Mouse (Mus musculus): ENCODE data around the gene Galnt2.

Galnt2 gene

DNA sequence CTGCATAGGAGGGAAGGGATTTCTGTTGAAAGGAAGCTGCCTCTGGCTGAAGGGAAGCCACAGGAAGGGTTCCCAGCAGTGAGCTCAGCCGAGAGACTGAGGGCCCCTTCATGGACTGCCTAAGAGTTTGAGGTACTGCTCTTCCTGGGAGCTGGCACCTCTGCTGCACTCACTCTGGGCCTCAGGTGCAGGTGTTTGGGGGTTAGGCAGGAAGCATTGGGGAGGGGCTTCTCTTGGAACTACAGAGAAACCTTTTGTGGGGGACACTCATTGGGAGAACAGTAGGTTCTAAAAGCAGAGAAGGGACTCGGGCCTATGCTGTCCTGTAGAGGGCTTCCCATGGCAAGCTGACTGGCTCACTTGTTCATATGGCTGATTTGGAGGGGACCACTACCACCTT lies 3.3 kb downstream of the Galnt2 start:
- DNase-seq (ENCODE audit: low spot score) = no peak

DNA sequence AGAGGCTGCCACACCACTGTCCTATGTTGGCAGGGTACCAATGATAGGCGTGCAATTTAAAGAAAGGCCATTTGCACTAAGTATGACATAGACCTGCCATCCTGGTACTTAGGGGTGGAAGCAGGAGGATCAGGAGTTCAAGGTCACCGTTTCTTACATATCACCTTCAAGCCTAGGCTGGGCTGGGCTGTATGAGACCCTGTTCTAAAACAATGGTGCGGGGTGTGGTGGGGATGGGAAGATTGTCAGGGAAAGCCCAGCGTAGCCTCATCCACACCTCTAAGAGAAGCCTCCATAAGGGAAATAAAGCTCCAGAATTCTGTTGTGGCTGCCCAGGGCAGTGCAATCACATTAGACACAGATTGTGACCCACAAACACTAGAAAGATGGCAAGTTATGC lies 4.3 kb downstream of the Galnt2 start:
- no peak for DNase-seq (ENCODE audit: low spot score)

GRCm38 (mm10) chr8:124239350-124239749 lies 8.2 kb downstream of the Galnt2 start:
- no peak for DNase-seq (ENCODE audit: low spot score)

- DNase-seq (ENCODE audit: low spot score) = no peak
These were observed 9.7 kb downstream of the Galnt2 start for GRCm38 (mm10) chr8:124240932-124241331.

DNA sequence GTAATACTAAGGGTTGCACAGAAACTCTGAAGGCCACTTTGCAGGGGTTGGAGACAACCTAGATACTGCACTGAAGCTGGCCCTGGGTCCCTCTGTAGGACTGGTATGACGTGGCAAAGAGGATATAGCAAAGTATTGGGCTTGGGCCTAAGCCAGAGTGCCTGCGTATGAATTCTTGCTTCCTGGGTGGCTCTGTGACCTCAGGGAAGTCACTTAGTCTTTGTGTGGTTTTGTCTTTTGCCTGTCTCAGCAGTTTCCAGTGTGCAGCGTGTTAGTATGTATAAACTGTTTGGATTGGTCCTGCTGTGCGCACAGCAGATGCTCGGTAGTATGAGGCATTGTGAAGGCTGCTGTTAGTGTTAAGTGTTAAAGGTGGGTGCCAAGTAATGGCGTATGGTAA lies 11.0 kb downstream of the Galnt2 start:
- DNase-seq (ENCODE audit: low spot score) = no peak

- DNase-seq (ENCODE audit: low spot score) = no peak
These were observed 11.7 kb downstream of the Galnt2 start for GRCm38 (mm10) chr8:124242913-124243312.

GRCm38 (mm10) chr8:124247581-124247980 lies 16.4 kb downstream of the Galnt2 start:
- DNase-seq (ENCODE audit: low spot score) = no peak

DNA sequence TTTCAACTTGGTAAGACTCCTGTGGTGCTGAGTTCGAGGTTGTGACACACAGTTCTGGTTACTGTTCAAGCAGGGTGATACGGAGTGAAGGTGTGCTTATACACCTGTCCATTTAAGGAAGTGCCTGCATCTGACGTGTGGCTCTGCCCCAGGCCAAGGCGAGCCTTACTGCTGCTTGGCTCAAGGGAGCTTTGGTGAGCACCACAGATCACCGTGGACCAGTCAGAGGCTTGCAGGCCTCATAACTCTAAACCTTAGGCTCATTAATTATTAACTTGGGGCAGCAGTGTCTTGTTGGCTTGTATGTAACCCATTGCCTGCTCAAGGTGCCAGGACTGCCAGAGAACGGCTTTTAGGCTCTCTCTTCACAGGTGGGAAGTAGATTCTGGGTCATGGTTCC lies 17.5 kb downstream of the Galnt2 start:
- DNase-seq (ENCODE audit: low spot score) = no peak

DNA sequence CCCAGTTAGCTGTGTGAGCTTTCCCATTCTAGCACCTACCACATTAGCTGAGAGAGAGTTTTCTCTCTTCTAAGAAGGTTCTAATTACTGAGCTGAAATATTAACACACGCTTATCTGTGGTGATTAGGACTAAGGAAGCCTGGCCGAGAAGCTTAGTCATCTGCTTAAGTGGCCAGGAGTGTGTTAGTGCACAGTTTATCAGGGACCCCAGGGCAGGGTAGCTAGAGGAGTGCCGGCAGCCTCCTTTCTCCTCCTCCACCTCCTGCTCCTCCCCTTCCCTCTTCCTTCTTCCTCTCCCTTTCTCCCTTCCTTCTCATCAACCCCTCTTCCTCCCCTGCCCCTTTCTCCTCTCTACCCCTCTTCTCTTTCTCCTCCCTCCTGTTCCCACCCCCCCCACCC lies 19.1 kb downstream of the Galnt2 start:
- no peak for DNase-seq (ENCODE audit: low spot score)

- DNase-seq (ENCODE audit: low spot score) = no peak
These were observed 19.6 kb downstream of the Galnt2 start for GRCm38 (mm10) chr8:124250785-124251184.

DNA sequence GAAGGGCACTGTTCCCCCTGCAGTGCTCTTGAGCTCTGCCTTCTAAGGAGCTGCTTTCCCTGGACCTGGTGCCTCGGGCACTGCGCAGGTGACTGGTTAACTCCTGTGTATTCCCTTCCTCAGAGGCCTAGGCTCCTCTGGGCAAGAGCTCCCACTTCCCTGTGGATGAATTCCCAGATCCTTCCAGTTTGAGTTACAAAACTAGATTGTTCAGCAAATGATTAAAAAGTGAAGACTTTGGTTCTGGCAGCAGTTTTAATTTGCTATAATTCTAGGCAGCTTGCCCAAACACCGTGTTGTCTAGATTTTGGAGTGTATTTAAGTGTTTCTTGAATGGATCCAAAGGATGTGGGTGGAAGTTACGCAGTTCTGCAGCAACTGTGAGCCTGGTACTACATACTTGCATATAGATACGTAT lies 21.4 kb downstream of the Galnt2 start:
- DNase-seq (ENCODE audit: low spot score) = no peak

DNA sequence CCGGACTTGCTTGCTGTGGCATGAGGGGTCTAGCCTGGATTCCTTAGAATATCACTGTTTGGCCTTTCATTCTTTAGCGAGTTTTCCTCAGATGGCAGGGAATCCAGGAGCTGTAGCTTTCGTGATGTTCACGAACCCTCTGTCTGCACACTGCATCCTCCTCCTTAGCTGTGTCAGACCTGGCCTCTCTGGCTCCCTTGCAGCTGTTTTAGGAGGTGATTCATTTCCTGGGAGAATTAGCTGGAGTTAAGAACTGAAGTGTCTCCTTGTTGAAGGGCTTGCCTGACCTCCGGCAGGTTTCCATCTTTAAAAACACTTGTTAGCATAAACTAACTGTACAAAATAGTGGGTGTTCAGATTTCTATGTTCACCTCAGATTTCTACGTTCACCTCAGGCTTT lies 22.7 kb downstream of the Galnt2 start:
- DNase-seq (ENCODE audit: low spot score) = no peak

DNA sequence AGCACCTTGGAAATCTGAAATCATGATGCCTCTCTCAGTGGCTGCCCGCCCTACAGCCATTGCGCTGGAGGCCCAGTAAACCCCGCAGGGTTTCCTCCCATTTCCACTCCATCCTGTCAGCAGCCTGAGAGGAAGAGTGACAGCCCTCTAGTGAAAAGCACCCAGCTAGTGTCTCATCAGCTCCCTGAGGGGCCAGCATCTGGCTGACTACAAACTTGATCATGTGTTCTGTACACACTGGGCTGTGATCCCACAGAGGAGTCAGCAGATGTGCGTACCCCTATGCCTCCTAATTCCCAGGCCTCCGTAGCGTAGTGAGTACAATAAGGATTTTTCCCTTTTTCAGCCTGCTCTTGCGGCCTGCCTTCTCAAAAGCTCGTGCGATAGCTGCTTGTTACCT lies 25.6 kb downstream of the Galnt2 start:
- DNase-seq (ENCODE audit: low spot score) = no peak

GRCm38 (mm10) chr8:124257363-124257762 lies 26.2 kb downstream of the Galnt2 start:
- peak; percentile 56 for DNase-seq (ENCODE audit: low spot score)

DNA sequence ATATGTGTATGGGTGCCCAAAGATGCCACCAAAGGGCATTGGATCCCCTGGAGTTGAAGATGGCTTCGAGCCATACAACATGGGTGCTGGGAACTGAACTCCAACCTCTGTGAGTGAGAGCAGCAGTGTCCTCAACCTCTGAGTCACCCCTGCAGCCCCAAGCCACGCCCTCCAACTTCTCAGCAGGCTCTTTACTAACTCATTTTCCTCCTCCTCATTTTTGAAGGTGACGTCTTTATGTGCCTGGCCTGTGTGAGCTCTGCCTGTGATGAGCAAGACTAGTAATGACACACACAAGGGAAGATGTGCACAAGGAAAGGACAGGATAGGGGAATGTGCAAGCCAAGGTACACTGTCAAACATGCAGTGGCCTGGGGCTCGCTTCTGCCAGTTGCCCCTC lies 28.0 kb downstream of the Galnt2 start:
- DNase-seq (ENCODE audit: low spot score) = no peak

- DNase-seq (ENCODE audit: low spot score) = no peak
These were observed 28.7 kb downstream of the Galnt2 start for GRCm38 (mm10) chr8:124259925-124260324.

DNA sequence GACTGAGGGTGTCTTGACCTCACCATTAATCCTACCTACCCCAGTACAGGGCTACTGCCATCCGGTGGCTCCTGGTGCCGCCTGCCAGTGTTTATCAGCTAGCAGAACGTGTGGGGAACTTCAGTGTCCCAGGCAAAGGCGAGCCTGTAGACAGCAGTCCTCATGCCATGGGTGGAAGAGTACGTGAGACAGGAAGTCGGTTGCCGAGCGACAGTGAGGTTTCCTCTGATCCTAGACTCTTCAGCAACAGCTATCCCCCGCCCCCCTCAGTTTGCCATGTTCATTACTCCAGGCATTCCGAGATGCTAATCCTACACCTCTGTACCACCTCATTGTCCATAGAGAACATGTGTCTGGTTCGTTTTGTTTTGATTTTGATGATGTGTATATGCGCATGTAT lies 29.2 kb downstream of the Galnt2 start:
- no peak for DNase-seq (ENCODE audit: low spot score)

GRCm38 (mm10) chr8:124263058-124263457 lies 31.9 kb downstream of the Galnt2 start:
- DNase-seq (ENCODE audit: low spot score) = no peak

DNA sequence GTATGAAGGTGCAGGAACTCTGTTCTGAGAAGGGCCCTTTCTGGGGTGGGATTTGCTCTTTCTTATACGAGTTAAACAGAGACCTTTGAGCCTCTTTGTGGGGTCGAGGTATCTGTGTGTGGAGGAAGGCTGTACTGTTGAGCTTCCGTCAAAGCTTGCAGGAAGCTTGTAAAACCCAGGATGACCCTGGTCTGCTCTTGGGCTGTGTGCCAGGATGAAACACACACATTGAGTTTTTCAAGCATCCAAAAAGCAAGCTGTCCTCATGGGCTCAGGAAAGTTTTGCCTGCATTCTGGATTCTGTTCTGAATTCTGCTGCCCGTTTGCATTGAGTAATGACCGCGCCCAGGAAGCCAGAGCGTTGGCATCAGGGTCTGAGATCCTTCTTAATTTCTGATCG lies 32.8 kb downstream of the Galnt2 start:
- DNase-seq (ENCODE audit: low spot score) = no peak

- DNase-seq (ENCODE audit: low spot score) = no peak
These were observed 33.5 kb downstream of the Galnt2 start for GRCm38 (mm10) chr8:124264671-124265070.

DNA sequence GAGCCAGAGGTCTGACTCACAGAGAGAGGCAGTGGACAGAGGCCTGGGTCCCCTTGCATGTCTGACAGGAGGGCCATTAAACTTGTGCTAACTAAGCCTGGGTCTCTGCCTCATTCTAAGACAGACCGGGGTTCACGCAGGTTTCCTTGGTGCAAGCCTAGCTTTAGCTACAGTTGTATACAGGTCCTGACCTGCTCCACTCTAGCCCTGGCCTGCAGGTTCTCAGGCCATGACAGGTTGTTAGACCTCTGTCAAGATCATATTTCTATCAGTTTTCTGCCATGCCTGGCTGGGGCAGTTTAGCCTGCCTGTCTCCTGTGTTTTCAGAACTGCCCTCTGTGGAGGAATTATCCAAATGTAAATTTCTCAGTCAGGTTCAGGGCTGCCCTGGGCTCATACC lies 33.9 kb downstream of the Galnt2 start:
- no peak for DNase-seq (ENCODE audit: low spot score)

DNA sequence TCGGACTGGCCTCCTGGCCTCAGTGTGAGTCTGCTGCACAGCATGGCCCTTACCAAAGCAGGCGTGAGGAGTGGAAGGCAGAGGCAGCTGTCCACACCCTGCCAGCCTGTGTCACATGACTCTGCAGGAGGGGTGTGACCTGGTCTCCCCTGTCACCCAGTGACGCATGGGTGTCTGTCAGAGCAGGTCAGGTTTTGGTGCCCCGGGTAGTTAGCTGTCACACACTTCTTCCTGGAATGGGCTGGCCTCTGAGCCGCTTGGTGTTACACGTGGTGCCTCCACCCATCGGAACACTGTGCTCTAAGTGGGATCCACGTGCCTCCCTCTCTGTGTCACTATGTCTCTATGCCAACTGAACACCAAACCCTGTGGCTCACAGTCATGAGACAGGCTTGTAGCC lies 34.6 kb downstream of the Galnt2 start:
- DNase-seq (ENCODE audit: low spot score) = no peak

- DNase-seq (ENCODE audit: low spot score) = no peak
These were observed 36.0 kb downstream of the Galnt2 start for GRCm38 (mm10) chr8:124267206-124267605.

DNA sequence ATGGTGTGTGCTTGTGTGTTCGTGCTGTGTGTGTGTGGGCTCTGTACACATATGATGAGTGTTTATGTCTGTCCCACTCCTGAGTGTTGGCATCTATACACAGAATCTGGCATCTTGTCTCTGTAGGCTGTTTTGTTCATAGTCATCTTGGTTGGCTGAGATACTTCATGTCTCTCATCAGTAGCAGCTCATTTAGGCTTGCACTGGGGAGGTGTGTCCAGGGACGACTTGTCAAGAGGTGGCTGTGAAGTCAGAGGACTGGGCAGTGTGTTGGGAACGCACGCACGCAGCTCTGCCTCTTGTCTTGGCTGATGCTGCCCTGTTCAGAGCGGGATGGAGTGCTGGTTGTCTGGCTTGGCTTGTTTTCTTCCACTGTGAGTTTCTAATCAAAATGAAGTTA lies 39.3 kb downstream of the Galnt2 start:
- no peak for DNase-seq (ENCODE audit: low spot score)

- no peak for DNase-seq (ENCODE audit: low spot score)
These were observed 39.7 kb downstream of the Galnt2 start for GRCm38 (mm10) chr8:124270904-124271303.
